10 mouse cellular contexts compared by ENCODE assay signal in the genomic region with DNA sequence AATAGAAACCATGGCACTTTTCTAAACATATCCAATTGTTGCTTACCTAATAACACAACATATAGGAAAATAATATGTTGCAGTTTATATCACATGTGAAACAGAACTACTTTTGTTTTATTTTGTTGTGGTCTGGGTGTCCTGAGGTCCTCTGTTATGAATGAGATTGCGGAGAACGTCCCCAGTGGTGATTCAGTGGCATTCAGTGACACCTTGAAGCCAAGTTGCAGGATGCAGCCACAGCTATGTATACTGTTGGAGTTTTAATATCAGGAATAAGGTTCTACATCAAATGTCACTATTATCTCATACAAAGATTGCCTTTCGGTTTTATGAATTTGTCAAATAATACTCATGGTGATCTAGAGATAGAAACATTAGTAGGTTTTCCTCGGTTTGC.
"Had no signal": no experiment of that assay in that cellular context is flagged by ENCODE, and none has a peak within 500 bp of the region (broad histone marks: within the 10 kb centered on the region; RNA-seq: fewer than 3 reads in every experiment).

No protein-coding gene starts in this region.

- DNase-seq: kidney, postnatal 14 days; kidney, postnatal 4 days; layer of hippocampus, adult 9-11 months; liver; lung, adult 18-20 months; lung, postnatal 10 days; lung, postnatal 36 days; thymus, adult 2 months; thymus, postnatal 14 days; thymus, postnatal 4 days had no signal
